Mouse (Mus musculus): ENCODE results near the gene Fam151b.

Fam151b gene

GRCm38 (mm10) chr13:92425758-92426264, 58.0 kb downstream of the Fam151b start, which contains the start of gene Ankrd34b:
TSS of gene Ankrd34b (plus strand) at chr13:92425896.
- in situ Hi-C loops (cut with MboI; ENCODE audit: low pct_unique_long_range_greater_than_20kb in 1 of 2, low sequenced_read_pairs in 2 of 2, unreplicated experiment in 1 of 2) = no loop called here

- in situ Hi-C loops (cut with MboI; ENCODE audit: low pct_unique_long_range_greater_than_20kb in 1 of 2, low sequenced_read_pairs in 2 of 2, unreplicated experiment in 1 of 2) = no loop called here
Measured at GRCm38 (mm10) chr13:92423711-92424110, 60.1 kb downstream of the Fam151b start.

- in situ Hi-C loops (cut with MboI; ENCODE audit: low pct_unique_long_range_greater_than_20kb in 1 of 2, low sequenced_read_pairs in 2 of 2, unreplicated experiment in 1 of 2) = no loop called here
Measured at GRCm38 (mm10) chr13:92419630-92420029, 64.2 kb downstream of the Fam151b start.

GRCm38 (mm10) chr13:92410486-92410885, 73.3 kb downstream of the Fam151b start:
- in situ Hi-C loops (cut with MboI; ENCODE audit: low pct_unique_long_range_greater_than_20kb in 1 of 2, low sequenced_read_pairs in 2 of 2, unreplicated experiment in 1 of 2) = no loop called here

- in situ Hi-C loops (cut with MboI; ENCODE audit: low pct_unique_long_range_greater_than_20kb in 1 of 2, low sequenced_read_pairs in 2 of 2, unreplicated experiment in 1 of 2) = no loop called here
Measured at GRCm38 (mm10) chr13:92403496-92403895, 80.3 kb downstream of the Fam151b start.

- in situ Hi-C loops (cut with MboI; ENCODE audit: low pct_unique_long_range_greater_than_20kb in 1 of 2, low sequenced_read_pairs in 2 of 2, unreplicated experiment in 1 of 2) = no loop called here
Measured at GRCm38 (mm10) chr13:92402063-92402462, 81.8 kb downstream of the Fam151b start.

All from mouse embryonic stem cell (cell line).